Mouse (Mus musculus): ENCODE data around the gene Acvrl1. TPM values are rescaled to one million over a fixed set of nuclear protein-coding genes. Genes with fewer than 3 reads are reported as not detected.

The Acvrl1 gene
- polyA plus RNA-seq, 1 experiment from 2014 or later: 1.8 TPM

- H3K4me3 ChIP-seq: no peak overlapping the region
- no peak overlapping the region for H3K9ac ChIP-seq
- no peaks in the 10 kb centered on the region for H3K36me3 ChIP-seq
- no peaks in the 10 kb centered on the region for H3K9me3 ChIP-seq (replicated peaks)
- H3K27ac ChIP-seq: no peak overlapping the region
- peaks cover 29% of the 10 kb centered on the region for H3K4me1 ChIP-seq
- peaks cover 4% of the 10 kb centered on the region for H3K27me3 ChIP-seq (replicated peaks)
- WGBS (ENCODE audit: insufficient replicate concordance): 66% methylated on average over 15 of the region's 15 CpGs
- no peak overlapping the region for H3K4me2 ChIP-seq
- ATAC-seq: no peak
Measured at GRCm38 (mm10) chr15:101163056-101163458, 34.7 kb downstream of the Acvrl1 start.

- 0 out of 2 replicates have a peak, but pooled peaks have one; percentile 30 for ATAC-seq
- Histone ChIP-seq H3K4me1 (peaks cover 30% of the 10 kb centered on the region), H3K9me3 (replicated peaks) (no peaks in the 10 kb centered on the region), H3K9ac (no peak overlapping the region), H3K27me3 (replicated peaks) (peaks cover 7% of the 10 kb centered on the region), H3K4me2 (no peak overlapping the region), H3K27ac (no peak overlapping the region), H3K36me3 (no peaks in the 10 kb centered on the region), H3K4me3 (no peak overlapping the region)
- WGBS (ENCODE audit: insufficient replicate concordance): 44% methylated on average over 5 of the region's 5 CpGs
Measured at GRCm38 (mm10) chr15:101163854-101164253, 35.5 kb downstream of the Acvrl1 start.

- Histone ChIP-seq H3K4me3 (no peak overlapping the region), H3K9me3 (replicated peaks) (no peaks in the 10 kb centered on the region), H3K9ac (no peak overlapping the region), H3K27me3 (replicated peaks) (peaks cover 7% of the 10 kb centered on the region), H3K4me2 (no peak overlapping the region), H3K36me3 (no peaks in the 10 kb centered on the region), H3K27ac (no peak overlapping the region), H3K4me1 (peaks cover 35% of the 10 kb centered on the region)
- 54% methylated on average over 5 of the region's 5 CpGs for WGBS (ENCODE audit: insufficient replicate concordance)
- ATAC-seq: 0 out of 2 replicates have a peak, but pooled peaks have one; percentile 21
Measured at GRCm38 (mm10) chr15:101164291-101164690, 36.0 kb downstream of the Acvrl1 start.

- Histone ChIP-seq H3K4me3 (no peak overlapping the region), H3K4me1 (peaks cover 45% of the 10 kb centered on the region), H3K27me3 (replicated peaks) (peaks cover 7% of the 10 kb centered on the region), H3K27ac (no peak overlapping the region), H3K4me2 (no peak overlapping the region), H3K36me3 (no peaks in the 10 kb centered on the region), H3K9me3 (replicated peaks) (no peaks in the 10 kb centered on the region), H3K9ac (no peak overlapping the region)
- ATAC-seq: no peak
- 41% methylated on average over 16 of the region's 16 CpGs for WGBS (ENCODE audit: insufficient replicate concordance)
Measured at GRCm38 (mm10) chr15:101165658-101166437, 37.5 kb downstream of the Acvrl1 start.

GRCm38 (mm10) chr15:101167553-101167952 is 39.2 kb downstream of the Acvrl1 start:
- H3K27me3 ChIP-seq (replicated peaks): peaks cover 3% of the 10 kb centered on the region; the same call in 1 of the 2 replicates
- no peaks in the 10 kb centered on the region for H3K9me3 ChIP-seq (replicated peaks)
- H3K4me3 ChIP-seq: no peak overlapping the region
- no peak overlapping the region for H3K9ac ChIP-seq
- H3K4me1 ChIP-seq: peaks cover 48% of the 10 kb centered on the region
- 73% methylated on average over 11 of the region's 11 CpGs for WGBS (ENCODE audit: insufficient replicate concordance)
- no peaks in the 10 kb centered on the region for H3K36me3 ChIP-seq
- no peak for ATAC-seq
- H3K27ac ChIP-seq: no peak overlapping the region
- no peak overlapping the region for H3K4me2 ChIP-seq

GRCm38 (mm10) chr15:101169910-101170309 is 41.6 kb downstream of the Acvrl1 start:
- WGBS (ENCODE audit: insufficient replicate concordance): 33% methylated on average over 5 of the region's 5 CpGs
- Histone ChIP-seq H3K9ac (no peak overlapping the region), H3K4me2 (peak overlapping the region; percentile 11), H3K27ac (peak overlapping the region; percentile 46; the same call in 1 of the 2 replicates), H3K9me3 (replicated peaks) (no peaks in the 10 kb centered on the region), H3K36me3 (no peaks in the 10 kb centered on the region), H3K4me1 (peaks cover 49% of the 10 kb centered on the region), H3K4me3 (no peak overlapping the region), H3K27me3 (replicated peaks) (peaks cover 11% of the 10 kb centered on the region)
- ATAC-seq: no peak

GRCm38 (mm10) chr15:101170413-101170980 is 42.2 kb downstream of the Acvrl1 start:
- H3K4me1 ChIP-seq: peaks cover 54% of the 10 kb centered on the region
- WGBS (ENCODE audit: insufficient replicate concordance): 38% methylated on average over 10 of the region's 10 CpGs
- no peaks in the 10 kb centered on the region for H3K9me3 ChIP-seq (replicated peaks)
- H3K36me3 ChIP-seq: no peaks in the 10 kb centered on the region
- H3K9ac ChIP-seq: no peak overlapping the region
- peaks cover 17% of the 10 kb centered on the region for H3K27me3 ChIP-seq (replicated peaks)
- ATAC-seq: no peak
- no peak overlapping the region for H3K4me3 ChIP-seq
- peak overlapping the region; percentile 11; the same call in 1 of the 2 replicates for H3K4me2 ChIP-seq
- H3K27ac ChIP-seq: peak overlapping the region; percentile 46; the same call in 1 of the 2 replicates

GRCm38 (mm10) chr15:101171272-101171671 is 43.0 kb downstream of the Acvrl1 start:
- Histone ChIP-seq H3K9ac (no peak overlapping the region), H3K4me2 (no peak overlapping the region), H3K4me1 (peaks cover 55% of the 10 kb centered on the region), H3K27ac (no peak overlapping the region), H3K9me3 (replicated peaks) (no peaks in the 10 kb centered on the region), H3K36me3 (no peaks in the 10 kb centered on the region), H3K4me3 (no peak overlapping the region), H3K27me3 (replicated peaks) (peaks cover 22% of the 10 kb centered on the region)
- ATAC-seq: no peak
- 72% methylated on average over 4 of the region's 4 CpGs for WGBS (ENCODE audit: insufficient replicate concordance)

- Histone ChIP-seq H3K4me2 (no peak overlapping the region), H3K27ac (no peak overlapping the region), H3K9me3 (replicated peaks) (no peaks in the 10 kb centered on the region), H3K27me3 (replicated peaks) (peaks cover 22% of the 10 kb centered on the region), H3K4me3 (no peak overlapping the region), H3K4me1 (peaks cover 62% of the 10 kb centered on the region), H3K9ac (no peak overlapping the region), H3K36me3 (no peaks in the 10 kb centered on the region)
- WGBS (ENCODE audit: insufficient replicate concordance): 82% methylated on average over 2 of the region's 2 CpGs
- no peak for ATAC-seq
Measured at GRCm38 (mm10) chr15:101172016-101172415, 43.7 kb downstream of the Acvrl1 start.

GRCm38 (mm10) chr15:101173421-101174211 is 45.3 kb downstream of the Acvrl1 start, which contains the start of gene Acvr1b:
Gene Acvr1b (plus strand): TSS chr15:101174067.
- Histone ChIP-seq H3K9ac (peak within 1 kb of the TSS; percentile 90), H3K4me2 (peak within 1 kb of the TSS; percentile 98), H3K9me3 (replicated peaks) (no peaks in the 10 kb centered on the region), H3K36me3 (no peaks in the 10 kb centered on the region), H3K27me3 (replicated peaks) (peaks cover 23% of the 10 kb centered on the region), H3K4me3 (peak within 1 kb of the TSS; percentile 78), H3K4me1 (peaks cover 78% of the 10 kb centered on the region), H3K27ac (peak within 1 kb of the TSS; percentile 63)
- ATAC-seq: peak; percentile 88
- 1% methylated on average over 34 of the region's 87 CpGs for WGBS (ENCODE audit: insufficient replicate concordance)

GRCm38 (mm10) chr15:101174294-101175130 is 46.2 kb downstream of the Acvrl1 start:
- Histone ChIP-seq H3K4me1 (peaks cover 79% of the 10 kb centered on the region), H3K36me3 (no peaks in the 10 kb centered on the region), H3K9ac (peak overlapping the region; percentile 90), H3K4me2 (peak overlapping the region; percentile 98), H3K27ac (peak overlapping the region; percentile 63), H3K9me3 (replicated peaks) (no peaks in the 10 kb centered on the region), H3K4me3 (peak overlapping the region; percentile 78), H3K27me3 (replicated peaks) (peaks cover 30% of the 10 kb centered on the region)
- WGBS (ENCODE audit: insufficient replicate concordance): 2% methylated on average over 32 of the region's 46 CpGs
- ATAC-seq: no peak
